Mouse (Mus musculus) cerebellum, postnatal 36 days (tissue): ENCODE measurements around the gene Tagln.

Experiments used
- DNase-seq, 2 experiments: peaks; one replicate each; pipeline ENCODE4 v3.0.0; 2021 to 2022; ENCODE audit warnings: mixed read lengths in 2 of 2

Gene Tagln

GRCm38 (mm10) chr9:45935628-45936210 lies at the start of gene Tagln:
TSS of gene Tagln (minus strand) at chr9:45936058.
- no peak for DNase-seq

DNA sequence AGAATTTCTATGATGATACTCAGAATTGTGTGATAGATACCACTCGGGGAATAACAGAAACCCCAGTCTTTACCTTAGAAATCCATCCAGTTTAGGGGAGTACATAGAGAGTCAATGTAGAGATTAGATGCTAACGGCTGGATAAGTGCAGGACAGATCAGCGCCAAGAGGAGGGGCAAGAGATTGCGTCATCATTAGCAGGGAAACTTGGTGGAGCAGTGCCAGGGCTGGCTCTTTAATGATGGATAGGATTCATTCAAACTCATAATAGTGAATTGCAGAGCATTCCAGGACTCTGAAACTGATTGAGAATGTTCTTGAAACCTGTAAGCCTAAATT lies 49.3 kb upstream of the Tagln start:
- peak; percentile 66 to 69 for DNase-seq

DNA sequence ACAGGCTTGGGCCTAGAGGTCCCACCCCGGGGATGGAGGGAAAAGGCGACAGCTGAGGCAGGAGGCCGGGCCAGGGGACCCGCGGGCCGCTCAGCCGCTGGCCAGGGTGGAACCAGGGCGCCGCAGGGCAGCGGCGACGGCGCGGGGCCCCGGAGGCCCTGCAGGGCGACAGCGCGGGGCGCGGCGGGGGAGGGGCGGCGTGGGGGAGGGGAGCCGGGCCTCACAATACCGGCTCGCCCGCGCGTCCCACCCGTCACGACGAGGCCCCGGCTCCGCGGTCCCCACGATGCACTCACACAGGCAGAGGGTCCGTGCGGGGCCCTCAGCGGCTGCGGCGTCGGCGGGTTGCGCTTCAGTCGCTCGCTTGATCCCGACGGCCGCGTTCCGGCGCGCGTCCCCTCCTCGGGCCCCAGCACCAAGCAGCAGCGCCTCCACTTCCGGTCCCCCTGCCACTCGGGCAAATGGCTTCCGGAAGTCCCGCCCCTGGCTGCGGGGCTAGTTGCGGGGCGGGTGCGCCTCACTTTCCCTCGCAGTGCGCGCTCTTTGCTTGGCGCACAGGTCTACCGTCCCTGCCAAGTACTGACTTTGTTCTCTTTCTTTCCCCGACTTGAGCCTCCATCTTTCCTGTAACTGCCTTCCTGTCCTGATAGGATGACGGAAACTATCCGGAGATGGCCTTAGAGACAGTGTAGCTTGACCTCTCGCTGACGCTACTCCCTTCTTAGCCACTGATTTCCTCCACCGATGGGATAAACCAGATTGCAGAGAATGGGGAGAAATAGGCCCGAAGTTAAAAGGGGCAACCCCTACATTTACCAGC lies 48.8 kb upstream of the Tagln start:
- peak; percentile 91 to 94 for DNase-seq

GRCm38 (mm10) chr9:45983676-45984408 lies 48.0 kb upstream of the Tagln start:
- DNase-seq, result peak; percentile 43 to 47

DNA sequence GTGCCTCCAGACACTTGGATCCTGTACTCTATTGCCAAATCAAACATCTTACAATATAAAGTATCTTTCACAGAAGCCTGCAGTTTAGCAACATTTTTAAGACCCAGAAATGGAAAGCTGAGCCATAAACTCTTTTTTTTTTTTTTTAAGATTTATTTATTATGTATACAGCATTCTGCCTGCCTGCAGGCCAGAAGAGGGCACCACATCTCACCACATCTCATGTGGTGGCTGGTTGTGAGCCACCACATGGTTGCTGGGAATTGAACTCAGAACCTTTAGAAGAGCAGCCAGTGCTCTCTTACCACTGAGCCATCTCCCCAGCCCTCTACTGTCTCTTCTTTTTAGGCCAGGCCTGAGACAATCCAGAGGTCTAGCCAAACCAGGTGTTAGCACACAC lies 45.5 kb upstream of the Tagln start:
- no peak for DNase-seq

GRCm38 (mm10) chr9:45980611-45981010 lies 44.8 kb upstream of the Tagln start:
- DNase-seq, result no peak

DNA sequence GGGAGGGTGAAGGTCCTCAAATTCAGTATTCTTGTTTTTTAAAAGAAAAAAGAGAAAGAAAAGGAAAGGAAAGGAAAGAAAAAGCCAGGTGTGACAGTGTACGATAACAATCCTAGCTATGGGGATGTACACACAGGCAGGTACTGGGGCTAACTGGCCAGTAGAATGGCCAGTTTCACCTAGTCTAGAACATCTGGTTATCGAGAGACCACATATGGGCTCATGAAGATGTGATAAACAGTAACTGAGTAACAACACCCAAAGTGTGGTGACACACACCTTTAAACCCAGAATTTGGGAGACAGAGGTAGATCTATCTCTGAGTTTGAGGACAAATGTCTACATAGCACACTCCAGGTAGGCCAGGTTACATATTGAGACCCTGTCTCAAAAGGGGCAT lies 43.9 kb upstream of the Tagln start:
- no peak for DNase-seq

DNA sequence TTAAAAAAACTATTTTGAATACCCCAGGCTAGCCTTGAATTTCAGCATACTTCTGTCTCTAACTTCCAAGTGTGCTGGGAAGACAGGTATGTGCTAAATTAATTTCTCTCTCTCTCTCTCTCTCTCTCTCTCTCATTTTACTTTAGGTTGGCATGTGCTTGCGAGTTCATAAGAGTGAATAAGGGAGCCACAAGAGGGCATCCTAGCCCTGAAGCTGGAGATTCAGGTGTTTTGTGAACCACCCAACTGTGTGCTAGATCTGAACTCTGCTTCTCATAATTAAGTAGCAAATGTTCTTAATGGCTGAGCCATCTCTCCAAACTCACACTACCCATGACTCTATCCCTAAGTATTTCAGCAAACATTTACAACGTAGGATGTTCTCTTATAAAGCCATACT lies 41.0 kb upstream of the Tagln start:
- no peak for DNase-seq

GRCm38 (mm10) chr9:45963577-45963976 lies 27.7 kb upstream of the Tagln start:
- DNase-seq, result no peak

- DNase-seq, result peak in 1 of 2 experiments; percentile 28
These were observed 26.0 kb upstream of the Tagln start for GRCm38 (mm10) chr9:45961855-45962254.

DNA sequence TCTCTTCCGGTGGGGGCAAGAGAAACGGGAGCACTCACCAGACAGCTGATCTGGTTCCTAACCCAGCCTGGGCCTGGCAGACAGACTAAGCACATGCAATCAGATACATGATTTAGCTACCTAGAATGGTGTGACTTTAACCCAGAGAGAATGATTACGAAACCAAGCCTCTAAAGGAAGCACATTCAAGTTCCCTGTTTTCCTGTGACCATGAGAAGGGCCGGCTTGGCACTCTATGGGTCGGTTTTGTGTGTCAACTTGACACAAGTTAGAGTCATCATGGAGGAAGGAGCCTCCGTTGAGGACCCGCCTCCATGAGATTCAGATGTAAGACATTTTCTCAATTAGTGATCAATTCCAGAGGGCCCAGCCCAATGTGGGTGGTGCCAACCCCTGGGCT lies 23.8 kb upstream of the Tagln start:
- DNase-seq, result no peak

DNA sequence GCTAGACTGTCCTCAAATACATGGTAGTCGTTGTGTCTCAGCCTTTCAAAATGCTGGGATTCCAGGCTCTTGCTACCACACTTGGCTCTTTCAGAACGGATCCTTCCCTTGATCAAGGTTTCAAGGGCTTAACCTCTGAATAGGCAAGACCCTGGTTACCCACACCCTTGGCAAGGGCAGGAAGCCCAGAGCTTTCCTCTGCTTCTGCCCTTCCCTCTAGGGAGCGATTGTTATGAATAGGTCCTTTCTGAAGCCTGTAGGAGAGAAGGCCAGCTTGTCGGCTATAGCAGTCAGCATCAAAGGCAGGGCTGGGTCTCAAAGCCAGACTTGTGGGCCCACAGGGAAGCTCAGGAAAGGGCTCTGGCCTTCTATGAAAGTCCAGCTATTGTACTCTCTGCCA lies 23.0 kb upstream of the Tagln start:
- no peak for DNase-seq

- no peak for DNase-seq
These were observed 22.3 kb upstream of the Tagln start for GRCm38 (mm10) chr9:45958023-45958670.

DNA sequence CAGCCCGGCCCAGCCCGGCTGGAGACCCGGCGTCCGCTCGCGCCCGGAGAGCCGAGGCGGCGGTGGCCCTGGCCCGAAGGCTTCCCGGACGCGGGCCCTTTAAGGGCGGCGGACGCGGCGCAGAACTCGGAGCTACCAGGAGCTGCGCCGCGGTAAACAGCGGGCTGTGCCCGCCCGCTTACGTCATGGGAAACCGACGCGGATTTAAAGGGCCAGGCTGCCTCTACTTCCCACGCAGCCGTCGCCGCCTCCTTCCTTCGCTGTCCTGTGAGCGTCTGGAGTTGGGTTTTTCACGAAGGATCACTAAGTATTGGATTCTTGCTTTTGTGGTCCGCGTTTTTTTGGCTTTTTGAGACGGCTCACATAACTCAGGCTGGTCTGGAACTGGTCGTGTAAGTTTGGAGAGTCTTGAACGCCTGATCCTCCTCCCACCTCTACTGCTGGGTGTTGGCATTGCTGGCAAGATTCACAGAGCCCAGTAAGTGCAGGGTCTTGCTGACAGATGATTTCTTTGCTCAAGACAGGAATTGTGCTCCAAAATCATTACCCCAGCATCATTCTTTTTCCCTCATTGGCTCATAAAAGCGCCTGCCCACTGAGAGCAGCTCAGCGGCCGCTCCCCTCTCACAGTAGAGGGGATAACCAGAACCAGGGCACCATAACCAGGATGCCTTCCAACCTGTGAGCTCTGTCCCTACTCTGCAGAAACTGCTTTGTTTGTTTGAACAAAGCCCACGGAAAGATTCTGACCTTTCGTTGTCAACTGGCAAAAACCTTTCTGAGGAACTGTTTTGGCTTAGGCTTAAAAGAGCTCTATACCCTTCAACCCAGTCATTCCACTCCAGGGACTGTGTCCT lies 19.5 kb upstream of the Tagln start, which contains the start of gene Sidt2:
Sidt2 (minus strand) TSS at position 152 of the 857 bp plus-strand sequence.
- peak; percentile 89 for DNase-seq

- peak; percentile 64 to 65 for DNase-seq
These were observed 18.6 kb upstream of the Tagln start for GRCm38 (mm10) chr9:45954294-45955106.

GRCm38 (mm10) chr9:45953511-45954293 lies 17.8 kb upstream of the Tagln start:
- DNase-seq, result no peak

GRCm38 (mm10) chr9:45952890-45953289 lies 17.0 kb upstream of the Tagln start:
- DNase-seq, result no peak

DNA sequence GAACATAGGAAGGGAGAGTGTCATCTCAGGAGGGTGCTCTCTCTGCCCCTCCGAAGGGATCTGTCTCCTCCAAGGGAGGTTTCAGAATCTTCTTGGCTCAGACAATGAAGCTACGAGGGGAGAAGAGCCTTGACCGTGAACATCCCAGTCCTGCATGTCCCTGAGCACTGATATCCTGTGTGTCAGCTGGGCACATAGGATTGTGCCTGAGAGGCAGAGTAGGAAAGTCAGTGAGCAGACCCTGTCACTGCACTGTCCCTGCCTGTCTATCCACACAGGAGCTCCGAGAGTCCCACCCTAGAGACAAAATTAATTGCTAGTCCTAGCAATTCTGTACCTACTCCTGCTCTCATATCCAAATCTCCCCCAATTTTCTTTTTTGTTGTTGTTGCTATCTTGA lies 16.2 kb upstream of the Tagln start:
- no peak for DNase-seq

DNA sequence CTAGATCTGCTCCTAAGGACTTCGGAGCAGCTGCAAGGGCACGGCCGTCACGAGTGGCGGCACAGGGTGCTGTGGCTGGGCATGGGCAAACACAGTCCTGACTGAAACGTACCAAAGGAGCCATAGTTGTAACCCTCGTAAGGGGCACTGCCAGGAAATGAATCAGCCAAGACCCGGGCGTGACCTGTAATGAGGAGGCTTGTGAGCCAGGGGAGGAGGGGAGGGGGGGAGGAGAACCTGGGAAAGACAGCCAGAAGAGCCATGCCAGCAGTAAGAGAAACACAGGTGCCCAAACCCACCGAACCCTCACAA lies 11.0 kb upstream of the Tagln start:
- DNase-seq, result no peak

GRCm38 (mm10) chr9:45946182-45946871 lies 10.5 kb upstream of the Tagln start:
- DNase-seq, result no peak
